Mouse (Mus musculus): ENCODE results near the gene Svbp. TPM values are rescaled to one million over a fixed set of nuclear protein-coding genes. Genes with fewer than 3 reads are reported as not detected.

Svbp gene
- polyA plus RNA-seq, 1 experiment from 2014 or later: 221 TPM

DNA sequence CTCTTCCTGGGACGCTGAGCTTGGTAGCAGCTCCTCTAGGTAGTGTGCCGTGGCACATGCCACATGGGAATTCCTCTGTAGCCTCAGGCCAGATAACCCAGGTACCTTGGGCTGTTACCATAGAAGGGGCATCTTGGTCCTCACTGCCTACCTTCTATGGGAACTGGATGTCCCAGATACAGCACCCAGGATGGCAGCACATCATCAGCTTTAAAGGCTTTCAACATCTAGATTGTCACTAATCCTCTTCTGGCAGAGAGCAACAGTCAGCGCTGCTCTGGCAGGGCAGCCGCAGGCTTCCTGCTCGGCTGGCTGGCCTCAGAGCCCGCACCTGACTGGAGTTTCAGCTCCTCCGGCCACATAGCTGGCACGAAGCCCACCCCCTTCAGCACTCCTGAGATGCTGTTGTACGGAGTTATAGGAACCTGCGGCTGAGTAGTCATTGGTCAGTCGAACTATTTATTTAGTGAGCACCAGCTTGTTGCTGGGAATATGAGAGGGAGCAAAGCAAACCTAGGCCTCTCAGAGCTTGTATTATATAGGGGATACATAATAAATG, 53.4 kb downstream of the Svbp start:
- Histone ChIP-seq H3K27me3 (no peaks in the 10 kb centered on the region), H3K4me2 (no peak overlapping the region), H3K4me3 (no peak overlapping the region), H3K36me3 (peaks cover 5% of the 10 kb centered on the region; the same call in 1 of the 2 replicates), H3K9ac (no peak overlapping the region), H3K27ac (replicated peaks) (no peak overlapping the region), H3K9me3 (no peaks in the 10 kb centered on the region), H3K4me1 (replicated peaks) (peaks cover 9% of the 10 kb centered on the region; the same call in 1 of the 2 replicates)
- ATAC-seq (ENCODE audit: low FRiP score, low read depth): no peak
- WGBS: 78% methylated on average over 11 of the region's 11 CpGs

Other genes with a start within 250 kb of the Svbp start
- gene Lao1, start 233.7 kb upstream of the Svbp start, polyA plus RNA-seq (2015; fragmentation: Nextera tagmentation; extraction: Ambion mirVana): not detected in 2 replicates
- gene Slc2a1, start 86.6 kb upstream of the Svbp start, polyA plus RNA-seq (2015; fragmentation: Nextera tagmentation; extraction: Ambion mirVana): 89.6 and 90.3 TPM in 2 replicates
- 4.0 and 5.4 TPM in 2 replicates for gene Zfp691, start 21.1 kb upstream of the Svbp start, polyA plus RNA-seq (2015; fragmentation: Nextera tagmentation; extraction: Ambion mirVana)
- 0.41 and 0.91 TPM in 2 replicates for gene Ermap, start 5.3 kb upstream of the Svbp start, polyA plus RNA-seq (2015; fragmentation: Nextera tagmentation; extraction: Ambion mirVana)
- 0.16 TPM in 2 replicates for gene Tmem269, start 22.9 kb downstream of the Svbp start, polyA plus RNA-seq (2015; fragmentation: Nextera tagmentation; extraction: Ambion mirVana)
- gene AU022252, start 37.4 kb downstream of the Svbp start, polyA plus RNA-seq (2015; fragmentation: Nextera tagmentation; extraction: Ambion mirVana): 28.7 and 29.4 TPM in 2 replicates
- gene P3h1, start 37.6 kb downstream of the Svbp start, polyA plus RNA-seq (2015; fragmentation: Nextera tagmentation; extraction: Ambion mirVana): 11.6 and 12.0 TPM in 2 replicates
- 0.80 and 1.2 TPM in 2 replicates for gene Cldn19, start 60.1 kb downstream of the Svbp start, polyA plus RNA-seq (2015; fragmentation: Nextera tagmentation; extraction: Ambion mirVana)
- 891 and 932 TPM in 2 replicates for gene Ybx1, start 99.3 kb downstream of the Svbp start, polyA plus RNA-seq (2015; fragmentation: Nextera tagmentation; extraction: Ambion mirVana)
- 44.8 and 51.2 TPM in 2 replicates for gene Ppih, start 125.2 kb downstream of the Svbp start, polyA plus RNA-seq (2015; fragmentation: Nextera tagmentation; extraction: Ambion mirVana)
- 20.0 and 21.3 TPM in 2 replicates for gene Ccdc30, start 220.2 kb downstream of the Svbp start, polyA plus RNA-seq (2015; fragmentation: Nextera tagmentation; extraction: Ambion mirVana)
- 20.4 and 20.8 TPM in 2 replicates for gene Ppcs, start 227.1 kb downstream of the Svbp start, polyA plus RNA-seq (2015; fragmentation: Nextera tagmentation; extraction: Ambion mirVana)
- 0.35 and 0.47 TPM in 2 replicates for gene Zmynd12, start 227.5 kb downstream of the Svbp start, polyA plus RNA-seq (2015; fragmentation: Nextera tagmentation; extraction: Ambion mirVana)

All from hindbrain, embryonic 15.5 days (tissue).